Mouse (Mus musculus) heart, embryonic 14.5 days (tissue): ENCODE results near the gene Tbxas1. TPM values are rescaled to one million over a fixed set of nuclear protein-coding genes. Genes with fewer than 3 reads are reported as not detected.

Source experiments
- ATAC-seq: fragments of 200-750 bp; cut with Nextera tagmentation; 2 replicates; pipeline ENCODE4 v1.8.0; 2017; ENCODE audit warnings: low read depth, moderate TSS enrichment; ENCODE audit not compliant: insufficient number of reproducible peaks, insufficient read depth, low FRiP score
- H3K27ac ChIP-seq, 2 experiments: fragments of 200-500 bp in 1 of 2; fragments of 300-500 bp in 1 of 2; sonication (generic) in 1 of 2; replicated peaks in 1 of 2; 2 replicates each; pipeline ENCODE4 v1.5.1; 2012 to 2014; ENCODE audit warnings: low read depth in 2 of 2, low read length in 2 of 2, control low read depth in 1 of 2, mild to moderate bottlenecking in 1 of 2, mixed read lengths in 1 of 2; ENCODE audit not compliant: control insufficient read depth in 1 of 2, insufficient read depth in 1 of 2
- H3K27me3 ChIP-seq: fragments of 300-500 bp; sonication (generic); 2 replicates; pipeline ENCODE4 v1.6.1; 2014; ENCODE audit warnings: mild to moderate bottlenecking, low read length, control low read depth; ENCODE audit not compliant: control insufficient read depth, insufficient read depth
- H3K36me3 ChIP-seq: fragments of 300-500 bp; sonication (generic); 2 replicates; pipeline ENCODE4 v1.6.1; 2014; ENCODE audit warnings: mild to moderate bottlenecking, control low read depth, low read length, mixed read lengths; ENCODE audit not compliant: control insufficient read depth, insufficient read depth
- H3K4me1 ChIP-seq, 2 experiments: fragments of 200-500 bp in 1 of 2; fragments of 300-500 bp in 1 of 2; sonication (generic) in 1 of 2; 2 replicates each; pipeline ENCODE4 v1.6.1; 2012 to 2014; ENCODE audit warnings: low read length in 2 of 2, control low read depth in 1 of 2, mixed read lengths in 1 of 2; ENCODE audit not compliant: control insufficient read depth in 2 of 2, insufficient read depth in 2 of 2
- H3K4me2 ChIP-seq: fragments of 300-500 bp; sonication (generic); 2 replicates; pipeline ENCODE4 v1.6.1; 2014; ENCODE audit warnings: mild to moderate bottlenecking, low read length
- H3K4me3 ChIP-seq, 2 experiments: fragments of 200-500 bp in 1 of 2; fragments of 300-500 bp in 1 of 2; sonication (generic) in 1 of 2; 2 replicates each; pipeline ENCODE4 v1.5.1; 2012 to 2014; ENCODE audit warnings: low read length in 2 of 2, mild to moderate bottlenecking in 2 of 2, control low read depth in 1 of 2, low read depth in 1 of 2, moderate library complexity in 1 of 2; ENCODE audit not compliant: control insufficient read depth in 1 of 2, insufficient read depth in 1 of 2
- H3K9ac ChIP-seq: fragments of 300-500 bp; sonication (generic); 2 replicates; pipeline ENCODE4 v1.6.1; 2014; ENCODE audit warnings: mild to moderate bottlenecking, low read length
- H3K9me3 ChIP-seq: fragments of 300-500 bp; sonication (generic); 2 replicates; pipeline ENCODE4 v1.6.1; 2016; ENCODE audit warnings: low read length, control low read depth; ENCODE audit not compliant: control insufficient read depth
- WGBS: fragments of 180-500 bp; shearing (Covaris S2); extraction: QIAGEN DNeasy Blood & Tissue Kit; methylation state at CpG from one replicate; pipeline ENCODE4 v1.1.7; 2014; 5-methylcytosine and 5-hydroxymethylcytosine counted together
- polyA plus RNA-seq: library from polyadenylated mRNA; unstranded; fragments of >200 nt; fragmentation: Nextera tagmentation; extraction: Ambion mirVana; gene quantifications from 2 replicates; pipeline ENCODE4 v1.2.1, GENCODE M21; 2014

Tbxas1 gene
- polyA plus RNA-seq, 1 experiment from 2014 or later, result 1.5 TPM

- Histone ChIP-seq H3K27me3 (no peaks in the 10 kb centered on the region), H3K9me3 (no peaks in the 10 kb centered on the region), H3K36me3 (no peaks in the 10 kb centered on the region), H3K4me1 (0 out of 4 replicates have a peak, but pooled peaks cover 0 to 5% of the 10 kb centered on the region in 2 experiments), H3K9ac (no peak overlapping the region), H3K4me3 (no peak overlapping the region), H3K27ac (no peak overlapping the region), H3K4me2 (no peak overlapping the region)
- ATAC-seq, result no peak
- WGBS, result 76% methylated on average over 7 of the region's 7 CpGs
Measured at GRCm38 (mm10) chr6:39003126-39003525, 127.9 kb downstream of the Tbxas1 start.

GRCm38 (mm10) chr6:39004003-39004473 is 128.8 kb downstream of the Tbxas1 start:
- Histone ChIP-seq H3K9ac (no peak overlapping the region), H3K9me3 (no peaks in the 10 kb centered on the region), H3K4me2 (no peak overlapping the region), H3K27me3 (no peaks in the 10 kb centered on the region), H3K36me3 (no peaks in the 10 kb centered on the region), H3K27ac (no peak overlapping the region), H3K4me1 (0 out of 4 replicates have a peak, but pooled peaks cover 0 to 5% of the 10 kb centered on the region in 2 experiments), H3K4me3 (no peak overlapping the region)
- ATAC-seq, result no peak
- 75% methylated on average over 12 of the region's 12 CpGs for WGBS

GRCm38 (mm10) chr6:39005267-39005944 is 130.2 kb downstream of the Tbxas1 start:
- 84% methylated on average over 20 of the region's 20 CpGs for WGBS
- no peak for ATAC-seq

GRCm38 (mm10) chr6:39005945-39006572 is 130.9 kb downstream of the Tbxas1 start:
- H3K27me3 ChIP-seq, result no peaks in the 10 kb centered on the region
- no peak overlapping the region for H3K27ac ChIP-seq
- H3K36me3 ChIP-seq, result no peaks in the 10 kb centered on the region
- WGBS, result 82% methylated on average over 5 of the region's 5 CpGs
- no peak for ATAC-seq
- no peak overlapping the region for H3K9ac ChIP-seq
- H3K4me2 ChIP-seq, result no peak overlapping the region
- H3K9me3 ChIP-seq, result no peaks in the 10 kb centered on the region
- 0 out of 4 replicates have a peak, but pooled peaks cover 0 to 5% of the 10 kb centered on the region in 2 experiments for H3K4me1 ChIP-seq
- no peak overlapping the region for H3K4me3 ChIP-seq

More at GRCm38 (mm10) chr6:39005267-39005944, 130.2 kb downstream of the Tbxas1 start:
- Histone ChIP-seq H3K4me3 (no peak overlapping the region), H3K27me3 (no peaks in the 10 kb centered on the region), H3K36me3 (no peaks in the 10 kb centered on the region), H3K9ac (no peak overlapping the region), H3K27ac (no peak overlapping the region), H3K9me3 (no peaks in the 10 kb centered on the region), H3K4me1 (0 out of 4 replicates have a peak, but pooled peaks cover 0 to 5% of the 10 kb centered on the region in 2 experiments), H3K4me2 (no peak overlapping the region)

- H3K27ac ChIP-seq, result no peak overlapping the region
- WGBS, result 45% methylated on average over 5 of the region's 5 CpGs
Measured at GRCm38 (mm10) chr6:39007223-39007622, 132.0 kb downstream of the Tbxas1 start.

GRCm38 (mm10) chr6:39008116-39008515 is 132.9 kb downstream of the Tbxas1 start:
- no peak overlapping the region for H3K9ac ChIP-seq
- H3K4me2 ChIP-seq, result no peak overlapping the region
- peaks cover 6% of the 10 kb centered on the region for H3K9me3 ChIP-seq
- no peaks in the 10 kb centered on the region for H3K36me3 ChIP-seq
- 0 out of 4 replicates have a peak, but pooled peaks cover 0 to 5% of the 10 kb centered on the region in 2 experiments for H3K4me1 ChIP-seq
- H3K27ac ChIP-seq, result no peak overlapping the region
- ATAC-seq, result no peak
- no peaks in the 10 kb centered on the region for H3K27me3 ChIP-seq
- WGBS, result 72% methylated on average over 4 of the region's 4 CpGs
- no peak overlapping the region for H3K4me3 ChIP-seq

More at GRCm38 (mm10) chr6:39007223-39007622, 132.0 kb downstream of the Tbxas1 start:
- H3K4me3 ChIP-seq, result no peak overlapping the region
- H3K36me3 ChIP-seq, result no peaks in the 10 kb centered on the region
- H3K9ac ChIP-seq, result no peak overlapping the region
- no peaks in the 10 kb centered on the region for H3K9me3 ChIP-seq
- 0 out of 4 replicates have a peak, but pooled peaks cover 0 to 5% of the 10 kb centered on the region in 2 experiments for H3K4me1 ChIP-seq
- no peaks in the 10 kb centered on the region for H3K27me3 ChIP-seq
- H3K4me2 ChIP-seq, result no peak overlapping the region
- no peak for ATAC-seq

- no peaks in the 10 kb centered on the region for H3K27me3 ChIP-seq
- no peak overlapping the region for H3K27ac ChIP-seq
- no peak overlapping the region for H3K4me3 ChIP-seq
- H3K9ac ChIP-seq, result no peak overlapping the region
- H3K36me3 ChIP-seq, result no peaks in the 10 kb centered on the region
- peaks cover 5 to 9% of the 10 kb centered on the region in 2 experiments; a peak in 2 of 4 replicates for H3K4me1 ChIP-seq
- peaks cover 6% of the 10 kb centered on the region for H3K9me3 ChIP-seq
- no peak for ATAC-seq
- WGBS, result 77% methylated on average over 10 of the region's 10 CpGs
- H3K4me2 ChIP-seq, result no peak overlapping the region
Measured at GRCm38 (mm10) chr6:39013034-39013832, 138.0 kb downstream of the Tbxas1 start.
